Mouse (Mus musculus) heart, postnatal 0 days (tissue): ENCODE measurements around the gene Rad51c.

Experiments used
- CTCF ChIP-seq: IDR thresholded peaks from 2 replicates; pipeline ENCODE4 v1.5.1; 2016; ENCODE audit warnings: antibody characterized with exemption, control low read depth, low read depth
- EP300 ChIP-seq: IDR thresholded peaks from 2 replicates; pipeline ENCODE4 v1.6.1; 2016; ENCODE audit warnings: antibody characterized with exemption, low read depth

- TF ChIP-seq EP300, result no peak
- no peak for TF ChIP-seq CTCF
Measured at GRCm38 (mm10) chr11:87357317-87358300, 47.1 kb downstream of the Rad51c start.
